Mouse (Mus musculus) thymus, postnatal 4 days (tissue): Measurements from ENCODE around the gene Nav1.

Source experiments
- DNase-seq: peaks from one replicate; pipeline ENCODE4 v3.0.0; 2021

Gene Nav1

DNA sequence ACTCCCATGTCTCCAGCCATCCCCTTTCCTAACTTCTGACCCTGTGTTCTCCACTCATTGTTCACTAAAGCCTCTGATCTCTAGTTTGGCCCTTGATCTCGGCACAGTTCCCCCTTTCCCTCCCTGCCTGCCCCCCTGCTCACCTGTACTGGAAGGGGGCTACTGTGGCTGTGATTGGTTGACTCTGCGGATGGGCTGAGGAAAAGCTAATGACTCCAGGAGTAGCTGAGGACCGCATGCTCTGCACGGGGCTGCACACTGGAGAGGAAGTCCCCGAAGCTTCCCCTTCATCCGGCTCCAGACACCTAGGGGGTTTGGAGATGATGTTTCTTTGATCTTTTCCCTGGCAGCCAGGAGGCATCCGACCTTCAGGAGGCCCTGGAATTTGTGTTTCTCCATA is at the start of gene Nav1:
Gene Nav1, minus strand, starts transcription at position 277 of the 400 bp plus-strand sequence.
- no peak for DNase-seq

DNA sequence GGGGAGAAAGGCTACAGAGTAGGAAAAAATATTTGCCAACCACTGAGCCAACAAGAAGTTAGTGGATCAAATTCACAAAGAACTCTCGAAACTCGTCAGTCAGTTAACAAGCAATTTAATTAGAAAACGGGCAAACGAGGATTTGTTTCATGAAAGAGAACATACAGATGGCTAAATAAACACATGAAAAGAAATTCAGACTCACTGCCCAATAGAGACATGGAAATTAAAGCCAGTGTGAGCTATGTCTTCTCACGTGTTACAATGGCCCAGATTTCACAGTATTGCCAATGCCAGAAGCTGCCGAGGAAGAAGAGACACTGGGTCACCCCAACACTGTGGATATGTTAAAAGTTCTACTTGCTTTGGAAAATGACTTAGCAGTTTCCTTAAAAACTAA is 46.8 kb upstream of the Nav1 start:
- DNase-seq: no peak

DNA sequence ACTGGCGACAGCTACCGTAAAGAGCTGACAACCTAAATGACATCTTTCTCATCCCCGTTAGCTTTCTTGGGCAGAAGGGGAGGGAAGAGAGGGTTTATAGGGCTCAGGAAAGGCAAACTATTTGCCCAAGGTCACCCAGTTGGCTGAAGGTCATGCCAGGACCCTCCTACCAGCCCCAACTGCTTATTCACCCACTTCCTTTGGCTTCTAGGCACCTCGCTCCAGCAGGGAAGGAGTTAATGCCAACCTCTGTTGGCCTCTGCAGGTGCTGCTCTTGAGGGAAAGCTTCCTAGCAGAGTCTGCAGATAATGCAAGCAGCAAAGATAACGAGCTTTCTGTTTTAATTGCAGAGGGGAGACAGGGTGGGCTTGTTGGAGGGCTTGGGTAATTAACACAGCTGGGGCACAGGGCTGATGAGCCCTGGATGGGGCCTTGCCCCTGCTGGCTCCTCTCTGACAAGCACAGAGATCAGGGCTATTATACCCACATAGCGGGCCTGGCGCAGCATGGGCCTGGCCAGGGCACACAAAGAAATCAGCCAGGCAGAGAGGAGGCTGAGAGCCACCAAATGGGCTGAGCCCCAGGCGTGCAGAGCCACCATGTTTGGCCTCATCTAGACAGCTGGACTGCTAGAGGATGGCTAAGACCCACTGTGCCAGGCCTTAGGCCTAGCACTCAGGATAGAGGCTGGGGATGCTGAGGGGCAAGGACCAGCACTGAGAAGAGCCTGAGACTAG is 38.5 kb upstream of the Nav1 start:
- no peak for DNase-seq

DNA sequence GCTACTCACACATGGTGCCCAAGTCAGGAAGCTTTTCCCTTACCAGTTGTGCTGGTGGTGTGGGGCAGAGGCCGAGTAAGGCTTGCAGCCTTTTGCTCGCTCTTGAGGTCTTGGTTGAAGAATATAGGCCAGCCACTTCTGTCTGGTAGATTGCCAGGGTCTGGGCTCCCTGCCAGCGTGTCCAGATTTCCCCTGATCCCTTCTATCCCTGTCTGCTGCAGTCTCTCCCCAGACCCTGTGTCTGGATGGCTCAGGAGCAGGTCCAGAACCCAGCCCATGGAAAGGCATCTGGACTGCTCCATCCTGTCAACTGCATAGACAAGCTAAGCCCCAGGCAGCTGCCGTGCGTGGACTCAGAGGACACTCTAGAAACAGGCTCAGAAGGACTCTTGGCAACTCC is 37.0 kb upstream of the Nav1 start:
- no peak for DNase-seq

DNA sequence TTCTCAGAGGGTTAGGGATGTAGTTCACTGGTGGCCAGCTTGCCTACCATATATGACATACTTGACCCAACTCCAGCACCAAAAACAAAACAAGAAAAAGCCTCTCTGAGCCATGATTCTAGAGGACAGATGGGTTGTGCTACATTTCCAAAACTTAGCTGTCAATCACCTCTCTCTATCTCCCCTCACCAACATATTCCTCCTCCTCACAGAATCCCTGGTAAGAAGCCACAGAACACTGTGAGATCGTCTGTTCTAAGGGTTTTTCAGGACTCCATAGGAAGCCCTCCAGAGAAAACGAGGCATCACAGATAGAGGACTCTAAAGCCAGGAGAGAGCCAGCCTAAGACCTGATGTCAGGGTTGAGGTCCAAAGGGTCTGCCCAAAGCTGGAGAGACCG is 36.6 kb upstream of the Nav1 start:
- DNase-seq: no peak

DNA sequence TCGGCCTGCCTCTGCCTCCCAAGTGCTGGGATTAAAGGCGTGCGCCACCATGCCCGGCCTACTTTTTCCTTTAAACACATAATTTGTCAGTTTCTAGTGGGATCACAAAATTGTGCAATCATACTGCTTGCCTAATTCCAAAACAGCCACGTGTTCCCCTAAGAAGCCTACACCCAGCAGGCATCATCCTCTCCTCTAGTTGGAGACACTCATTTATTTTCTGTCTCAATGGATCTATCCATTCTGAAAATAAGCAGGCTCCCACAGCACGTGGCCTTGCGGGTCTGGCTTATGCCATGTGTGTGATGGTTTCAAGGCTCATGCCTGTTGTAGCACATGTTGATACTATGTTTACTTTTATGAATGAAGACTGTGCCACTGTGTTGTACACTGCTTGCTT is 32.8 kb upstream of the Nav1 start:
- no peak for DNase-seq

DNA sequence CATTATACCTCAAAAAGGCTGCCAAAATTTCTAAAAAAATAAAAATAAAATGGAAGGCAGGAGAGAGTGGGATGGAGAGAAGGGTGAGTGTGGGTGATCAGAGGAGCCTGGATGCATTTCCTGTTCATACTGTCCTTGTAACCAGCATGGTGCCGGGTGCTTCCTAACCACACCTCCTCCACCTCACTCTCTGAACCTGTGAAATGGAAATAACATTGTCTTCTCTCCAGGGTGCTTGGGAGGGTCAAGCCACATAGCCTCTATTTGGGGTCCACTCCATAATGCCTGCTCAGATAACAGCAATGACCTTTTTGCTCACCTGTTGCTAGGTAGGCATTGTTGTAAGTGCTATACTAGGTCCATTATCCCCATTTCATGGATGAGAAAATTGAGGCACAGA is 32.0 kb upstream of the Nav1 start:
- no peak for DNase-seq

DNA sequence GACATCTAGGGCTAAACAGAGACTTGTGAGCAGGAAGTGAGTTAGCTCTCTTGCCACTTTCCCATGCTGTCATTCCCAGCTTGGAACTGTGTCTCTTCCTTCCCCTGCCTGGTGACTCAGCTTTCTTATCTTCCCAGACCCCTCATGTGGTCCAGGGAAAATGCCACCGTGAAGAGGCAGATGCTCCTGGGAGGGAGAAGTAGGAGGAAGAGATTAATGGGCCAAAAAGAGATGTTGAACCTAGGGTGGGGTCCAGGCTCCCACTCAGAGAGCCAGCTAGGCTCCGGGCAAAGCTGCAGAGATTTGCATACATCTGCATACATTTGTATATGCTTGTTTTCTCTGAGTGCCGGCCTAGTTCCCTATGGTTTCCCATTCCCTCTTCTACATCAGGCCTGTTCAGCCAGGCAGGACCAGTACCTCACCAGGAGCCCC is 30.5 kb upstream of the Nav1 start:
- DNase-seq: no peak

DNA sequence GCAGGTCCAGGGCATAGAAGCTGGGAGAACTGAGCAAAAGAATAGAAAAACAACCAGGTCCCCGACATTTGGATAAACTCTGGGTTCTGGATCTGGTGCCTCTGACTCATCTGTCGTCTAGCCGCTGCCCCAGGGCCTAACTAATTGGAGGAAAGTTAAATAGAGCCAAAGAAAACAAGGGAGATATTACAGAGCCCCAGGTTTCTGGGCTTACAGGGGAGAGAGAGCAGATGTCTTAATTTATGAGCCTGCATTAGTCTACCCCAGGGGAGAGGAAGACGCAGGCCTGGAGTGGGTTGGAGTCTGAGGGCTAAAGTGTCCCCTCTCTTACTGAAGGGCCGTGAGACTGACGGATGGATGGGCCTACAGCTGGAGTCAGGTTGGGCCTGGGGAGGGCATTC is 29.0 kb upstream of the Nav1 start:
- no peak for DNase-seq

DNA sequence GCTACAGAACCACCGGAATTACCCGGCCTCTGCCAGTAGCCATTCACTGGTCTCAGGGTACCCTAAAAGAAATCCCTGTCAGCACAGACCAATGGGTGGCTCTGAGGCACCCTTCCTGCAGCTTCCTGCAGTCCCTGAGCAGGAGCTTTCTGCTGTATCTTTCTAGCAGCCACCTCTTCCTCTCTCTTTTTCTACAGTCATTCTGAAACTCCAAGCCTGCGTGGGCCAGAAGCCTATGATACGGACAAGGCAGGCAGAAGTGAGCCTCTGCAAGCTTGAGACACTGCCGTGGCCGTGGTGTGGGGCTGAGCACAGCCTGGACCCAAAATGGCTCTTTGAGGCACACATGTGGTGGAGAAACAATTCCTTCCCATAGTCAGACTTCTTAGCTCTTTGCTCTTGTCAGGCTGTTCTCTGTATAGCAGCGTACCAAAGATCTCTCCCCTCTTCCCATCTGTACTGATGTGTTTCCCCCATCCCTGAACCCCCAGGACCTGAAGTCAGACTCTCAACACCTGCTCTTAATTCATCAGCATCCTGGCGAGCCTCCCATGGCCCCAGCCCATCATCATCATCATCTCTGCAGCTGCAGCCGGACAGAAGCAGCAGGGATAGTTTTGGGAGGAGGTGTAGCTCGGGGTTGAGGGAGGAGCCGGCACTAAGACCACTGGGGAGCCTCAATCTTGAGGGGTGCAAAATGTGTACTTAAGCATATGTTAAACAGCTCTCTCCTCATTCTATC is 28.4 kb upstream of the Nav1 start:
- DNase-seq: no peak

DNA sequence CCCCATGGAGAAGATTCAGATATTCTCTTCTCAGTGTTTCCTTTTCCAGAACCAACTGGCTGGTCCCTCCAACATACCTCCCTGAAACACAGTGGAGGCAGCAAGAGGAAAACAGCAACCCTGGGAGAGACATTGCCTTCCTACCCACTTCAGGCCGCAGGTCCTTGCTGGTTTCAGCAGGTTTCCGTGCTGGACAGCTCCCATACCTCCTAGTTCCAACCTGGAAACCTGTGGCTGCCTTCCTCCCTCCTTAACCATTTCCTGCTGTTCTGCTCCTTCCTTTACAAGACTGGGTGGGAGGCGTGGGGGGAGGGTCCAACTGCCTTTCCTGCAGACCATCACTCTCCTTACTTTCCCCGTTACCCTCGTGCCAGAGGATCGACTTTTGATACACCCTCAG is 27.7 kb upstream of the Nav1 start:
- DNase-seq: peak; percentile 42

DNA sequence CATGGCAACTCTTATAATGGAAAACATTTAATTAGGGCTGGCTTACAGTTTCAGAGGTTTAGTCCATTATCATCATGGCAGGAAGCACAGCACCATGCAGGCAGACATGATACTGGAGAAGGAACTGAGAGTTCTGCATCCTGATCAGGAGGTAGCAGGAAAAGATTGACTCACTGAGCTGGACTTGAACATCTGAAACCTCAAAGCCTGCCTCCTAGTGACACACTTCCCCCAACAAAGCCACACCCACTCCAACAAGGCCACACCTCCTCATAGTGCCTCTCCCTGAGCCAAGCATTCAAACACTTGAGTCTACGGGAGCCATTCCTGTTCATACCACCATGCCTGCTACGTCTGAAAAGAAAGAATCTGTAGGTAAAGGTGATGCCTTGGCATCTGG is 26.8 kb upstream of the Nav1 start:
- no peak for DNase-seq

DNA sequence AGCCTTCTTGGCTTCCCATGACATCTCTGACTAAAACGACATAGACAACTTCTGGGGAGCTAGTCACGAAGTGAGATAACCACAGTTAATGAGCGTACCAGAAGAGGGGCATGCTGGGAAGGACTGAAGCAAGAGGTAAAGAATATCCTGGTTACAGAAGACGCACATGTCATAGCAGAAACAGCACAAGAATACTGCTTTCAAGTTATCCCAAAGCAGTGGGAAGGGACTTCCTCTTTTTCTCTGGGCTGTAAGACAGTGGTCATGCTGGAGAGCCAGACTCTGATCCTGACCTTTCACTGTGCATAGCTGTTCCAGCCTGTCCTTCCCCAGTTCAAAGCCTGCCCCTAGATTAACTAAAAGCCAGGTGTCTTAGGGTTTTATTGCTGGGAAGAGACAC is 26.4 kb upstream of the Nav1 start:
- DNase-seq: no peak

DNA sequence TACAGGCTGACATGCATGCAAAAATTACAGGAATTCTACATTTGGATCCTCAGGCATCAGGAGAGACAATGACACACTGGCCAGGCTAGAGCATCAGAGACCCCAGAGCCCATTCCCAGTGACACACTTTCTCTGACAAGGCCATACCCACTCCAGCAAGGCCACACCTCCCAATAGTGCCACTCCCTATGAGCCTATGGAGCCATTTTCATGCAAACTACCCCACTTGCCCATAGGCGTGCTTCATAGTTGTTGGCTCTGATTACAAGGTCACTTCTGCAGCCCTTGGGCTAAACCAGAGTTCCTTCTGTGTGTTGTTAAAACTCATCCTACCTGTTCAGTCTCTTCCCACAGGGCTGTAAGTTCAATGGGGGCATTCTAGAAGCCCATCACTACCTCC is 25.1 kb upstream of the Nav1 start:
- DNase-seq: no peak

DNA sequence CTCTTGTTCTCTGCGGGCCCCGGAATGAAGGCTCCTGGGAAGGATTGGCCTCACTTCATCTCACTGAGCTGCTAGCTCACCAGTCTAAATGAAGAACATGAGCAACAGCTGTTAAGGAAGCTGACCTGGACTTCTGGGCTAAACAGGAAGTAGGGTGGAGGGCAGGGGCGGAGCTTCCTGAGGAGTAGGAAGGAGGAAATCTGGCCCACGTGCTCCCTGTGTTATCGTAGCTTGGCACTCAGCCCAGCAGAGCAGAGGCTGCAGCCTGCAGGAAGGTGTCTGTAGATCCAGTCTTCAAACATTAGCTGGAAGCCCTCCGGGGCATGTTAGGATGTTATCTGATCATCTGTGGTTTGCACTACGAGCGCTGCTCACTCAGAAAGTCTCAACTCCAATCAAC is 24.4 kb upstream of the Nav1 start:
- DNase-seq: peak; percentile 48

DNA sequence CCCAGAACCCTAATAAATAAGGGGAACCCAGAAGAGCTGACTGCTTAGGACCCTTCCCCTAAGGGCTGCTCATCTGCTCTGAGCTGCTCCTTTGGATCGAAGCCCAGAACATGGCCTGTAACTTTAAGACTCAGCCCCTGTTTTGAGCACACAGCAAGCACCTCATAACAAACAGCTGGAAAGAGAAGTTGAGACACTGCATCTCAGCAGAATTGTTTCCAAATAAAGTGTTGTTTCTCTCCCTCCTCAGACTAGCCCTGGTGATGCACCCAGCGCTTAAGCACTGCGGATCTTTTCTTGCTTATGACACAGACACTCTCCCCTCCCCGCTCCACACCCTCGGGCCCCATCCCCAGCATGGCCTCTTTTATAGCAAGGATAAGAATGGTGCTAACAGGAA is 22.8 kb upstream of the Nav1 start:
- DNase-seq: no peak

DNA sequence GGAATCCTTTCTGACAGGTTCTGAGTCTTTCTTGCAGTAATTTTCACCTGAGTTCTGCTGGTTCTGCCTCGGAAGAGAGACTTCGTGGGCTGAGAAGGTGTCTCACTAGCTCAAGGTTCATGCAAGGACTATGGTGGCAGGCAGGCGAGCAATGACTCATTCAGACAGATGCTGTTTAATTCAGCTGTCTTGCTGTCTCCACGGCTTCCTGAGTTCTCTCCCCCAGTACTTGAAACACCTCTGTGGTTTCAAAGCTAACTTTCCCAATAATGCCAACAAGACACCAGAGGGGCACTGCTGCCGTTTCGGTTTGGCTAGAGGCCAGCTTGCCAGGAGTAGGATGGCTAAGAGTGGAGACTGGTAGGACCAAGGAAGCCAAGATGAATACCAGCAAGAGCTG is 19.1 kb upstream of the Nav1 start:
- no peak for DNase-seq

DNA sequence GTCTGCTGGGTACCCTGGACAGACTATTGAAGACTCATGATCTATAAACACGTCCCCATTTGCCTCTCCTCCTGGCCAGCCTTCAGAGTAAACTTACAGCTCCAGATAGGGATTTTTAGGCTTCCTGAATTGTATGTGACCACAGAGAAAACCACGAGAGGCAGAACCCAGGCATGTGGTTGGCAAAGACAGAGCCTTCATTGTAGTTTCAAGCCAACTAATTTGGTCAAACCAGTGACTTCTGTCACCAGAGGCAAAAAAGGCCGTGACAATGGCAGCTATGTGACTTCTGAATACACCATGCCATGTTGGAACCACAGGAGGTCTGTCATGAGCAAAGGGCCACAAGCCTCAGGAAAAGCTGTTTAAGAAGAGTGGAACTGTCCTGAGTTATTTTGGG is 18.6 kb upstream of the Nav1 start:
- no peak for DNase-seq

DNA sequence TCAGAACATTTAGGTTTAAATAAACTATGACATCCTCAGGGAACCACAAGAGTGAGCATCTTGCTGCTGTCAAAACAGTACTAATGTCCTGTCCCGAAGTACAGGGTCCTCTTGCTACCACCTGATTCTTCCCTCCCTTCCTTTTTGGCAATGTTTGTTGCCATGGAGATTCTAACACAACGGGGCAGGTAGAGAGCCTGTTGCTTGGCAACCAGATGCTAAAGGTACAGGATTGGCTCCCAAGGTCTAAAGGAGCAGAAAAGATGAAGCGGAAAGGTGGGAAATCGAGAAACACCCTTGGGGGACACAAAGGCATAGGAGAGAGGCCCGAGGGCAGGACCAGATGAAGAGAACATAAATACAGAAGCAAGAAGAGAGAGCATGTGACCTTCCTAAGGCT is 17.6 kb upstream of the Nav1 start:
- no peak for DNase-seq

DNA sequence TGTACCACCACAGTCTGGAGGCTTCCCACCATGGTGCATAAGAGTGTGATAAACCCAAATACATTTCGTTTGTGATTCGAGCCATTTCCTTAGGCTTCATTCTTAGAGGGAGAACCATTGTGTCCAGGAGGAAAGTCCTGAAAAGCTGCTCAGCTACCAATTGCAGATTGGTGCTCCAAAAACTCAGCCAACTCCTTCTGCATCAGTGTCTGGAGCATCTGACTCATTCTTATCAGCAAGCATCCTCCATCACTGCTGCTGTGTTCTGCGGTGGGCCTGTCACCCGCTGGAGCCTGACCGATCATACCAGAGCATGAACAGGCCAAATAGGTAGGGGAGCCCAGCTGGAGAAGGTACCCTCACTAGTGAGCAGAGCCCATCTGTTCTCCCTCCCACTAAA is 16.0 kb upstream of the Nav1 start:
- no peak for DNase-seq

DNA sequence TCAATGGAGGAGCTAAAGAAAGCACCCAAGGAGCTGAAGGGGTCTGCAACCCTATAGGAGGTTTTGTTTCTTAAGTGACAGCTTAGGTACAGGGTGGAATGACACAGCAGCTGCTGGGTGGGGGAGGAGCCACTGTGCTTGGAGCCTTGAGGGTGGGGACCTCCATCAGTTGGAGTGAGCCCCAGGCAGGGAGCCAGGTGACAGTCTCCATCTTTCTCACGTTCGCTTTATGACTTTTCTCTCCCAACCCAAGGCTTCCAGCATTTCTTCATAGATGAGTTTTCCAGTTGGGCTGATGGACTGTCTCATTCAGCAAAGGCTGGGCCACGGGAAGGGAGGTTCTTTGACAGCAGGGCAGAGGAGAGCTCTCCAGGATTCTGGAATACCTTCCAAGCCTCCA is 14.2 kb upstream of the Nav1 start:
- DNase-seq: no peak

DNA sequence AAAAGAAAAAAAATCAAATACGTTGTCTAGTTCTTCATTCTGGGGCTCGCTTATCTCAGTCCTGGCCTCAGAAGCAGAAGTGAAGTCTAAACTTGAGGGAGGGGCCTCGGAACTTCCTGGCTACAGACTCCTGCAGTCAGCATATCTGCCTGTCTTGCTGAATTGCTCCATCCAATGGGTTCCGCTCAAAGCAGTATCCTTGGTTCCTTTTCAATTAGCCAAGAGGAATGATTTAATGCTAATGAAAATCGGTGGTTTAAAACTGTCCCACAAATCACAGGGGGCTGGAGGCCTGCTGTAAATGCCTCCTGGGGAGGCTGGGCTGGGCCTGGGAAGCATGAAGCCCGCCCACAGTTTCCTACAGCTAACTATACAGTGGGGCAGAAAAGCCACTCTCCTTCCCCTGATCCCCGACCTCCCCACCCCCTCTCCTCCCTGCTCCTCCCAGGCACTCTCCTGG is 12.9 kb upstream of the Nav1 start:
- no peak for DNase-seq

DNA sequence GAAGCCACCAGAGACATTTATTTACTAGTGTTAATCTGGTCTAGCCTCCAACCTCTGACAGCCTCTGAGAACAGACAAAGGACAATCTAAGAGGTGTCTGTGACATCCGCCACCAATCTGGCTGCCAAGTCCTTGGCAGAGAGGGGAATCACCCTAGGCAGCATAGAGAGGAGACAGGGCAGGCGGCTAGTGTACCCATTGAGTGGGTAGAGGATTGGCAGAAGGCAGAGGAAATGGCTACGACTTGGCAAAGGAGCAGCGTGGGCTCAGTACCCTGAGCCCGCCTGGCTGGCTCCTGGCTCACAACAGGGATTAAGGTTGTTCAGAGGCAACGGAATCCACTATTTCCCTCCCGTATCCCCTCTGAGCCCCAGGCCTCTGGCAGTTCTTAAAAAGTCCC is 12.0 kb upstream of the Nav1 start:
- DNase-seq: no peak

DNA sequence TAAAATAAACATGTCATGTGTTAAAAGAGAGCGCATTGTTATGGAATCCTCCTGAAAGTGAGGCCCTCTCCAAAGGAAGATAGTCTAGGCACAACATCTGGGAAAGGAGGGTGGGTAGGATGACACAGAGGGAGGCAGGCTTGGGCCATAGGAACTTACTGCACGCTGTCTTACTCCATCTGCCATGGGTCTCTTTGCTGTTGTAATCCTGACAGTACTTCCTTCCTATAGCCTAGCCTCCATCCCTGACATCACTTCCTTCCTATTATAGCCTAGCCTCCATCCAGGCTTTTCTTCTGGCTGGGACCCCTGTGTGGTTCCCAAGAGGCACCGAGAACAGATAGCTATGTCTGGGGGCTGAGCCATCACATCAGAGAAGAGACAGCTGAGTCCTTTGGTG is 10.2 kb upstream of the Nav1 start:
- no peak for DNase-seq
